Mouse (Mus musculus) heart, adult 2 months (tissue): ENCODE data around the gene Mtg2. TPM values are rescaled to one million over a fixed set of nuclear protein-coding genes. Genes with fewer than 3 reads are reported as not detected.

Experiments used
- DNase-seq, 2 experiments: peaks; one replicate each; pipeline ENCODE4 v3.0.0; 2021
- H3K27ac ChIP-seq: fragments of 200-600 bp; 2 replicates; pipeline ENCODE4 v1.8.1; 2022
- H3K27me3 ChIP-seq: fragments of 200-500 bp; 2 replicates; pipeline ENCODE4 v1.6.1; 2012; ENCODE audit warnings: mild to moderate bottlenecking, low read length, inconsistent platforms, mixed read lengths; ENCODE audit not compliant: control insufficient read depth, insufficient read depth
- H3K36me3 ChIP-seq: fragments of 200-500 bp; 2 replicates; pipeline ENCODE4 v1.6.1; 2012; ENCODE audit warnings: low read length, inconsistent platforms; ENCODE audit not compliant: control insufficient read depth, insufficient read depth
- H3K4me1 ChIP-seq: fragments of 200-500 bp; 2 replicates; pipeline ENCODE4 v1.6.1; 2011; ENCODE audit warnings: low read length; ENCODE audit not compliant: control insufficient read depth, insufficient read depth
- H3K4me3 ChIP-seq: fragments of 200-600 bp; 2 replicates; pipeline ENCODE4 v1.8.1; 2022
- H3K79me2 ChIP-seq: fragments of 200-500 bp; replicated peaks from 2 replicates; pipeline ENCODE4 v1.6.1; 2012; ENCODE audit warnings: mild to moderate bottlenecking, inconsistent platforms, low read length, moderate library complexity, mixed read lengths; ENCODE audit not compliant: control insufficient read depth, insufficient read depth
- H3K9ac ChIP-seq: fragments of 200-500 bp; 2 replicates; pipeline ENCODE4 v1.6.1; 2012; ENCODE audit warnings: low read depth, mild to moderate bottlenecking, control low read depth, inconsistent platforms, low read length, mixed read lengths
- CTCF ChIP-seq: fragments of 200-600 bp; IDR thresholded peaks from 2 replicates; pipeline ENCODE4 v1.8.1; 2022; ENCODE audit warnings: antibody characterized with exemption, mild to moderate bottlenecking, moderate library complexity
- EP300 ChIP-seq: fragments of 200-500 bp; IDR thresholded peaks from 2 replicates; pipeline ENCODE4 v1.6.1; 2011; ENCODE audit warnings: low read depth, low read length, control low read depth; ENCODE audit not compliant: insufficient read depth
- POLR2A ChIP-seq: fragments of 200-500 bp; IDR thresholded peaks from 2 replicates; pipeline ENCODE4 v1.6.1; 2011; ENCODE audit warnings: mild to moderate bottlenecking, low read depth, low read length, control low read depth; ENCODE audit not compliant: insufficient read depth
- WGBS: fragments of 180-500 bp; shearing (Covaris S2); methylation state at CpG from one replicate; pipeline ENCODE4 v1.1.7; 2018; 5-methylcytosine and 5-hydroxymethylcytosine counted together
- intact Hi-C: fragments of 180-260 bp; cut with DNase I; formaldehyde crosslinking; loops from one replicate; pipeline ENCODE4 v1.15.1; 2025
- long read RNA-seq: library from polyadenylated mRNA; stranded (forward); transcript quantifications from one replicate; pipeline ENCODE4 v2.0.0, GENCODE M21; 2021
- polyA plus RNA-seq: library from polyadenylated mRNA; depleted of rRNA; stranded (reverse); fragments of >200 nt; gene quantifications from 2 replicates; pipeline ENCODE4 v1.2.3, GENCODE M21; 2012; rRNA removed
- total RNA-seq, 2 experiments: library from RNA; stranded (reverse); gene quantifications; 2 replicates each; pipeline ENCODE4 v1.2.3; 2021

Mtg2 gene
- total RNA-seq (10 to 100 TPM; 27.1 to 30.8 TPM), polyA plus RNA-seq (23.2 and 32.0 TPM in 2 replicates)
- long read RNA-seq, partial matches to known transcripts = 10 of 59 reads
- long read RNA-seq, other reads (novel, unspliced or antisense) = 47 of 59 reads

DNA sequence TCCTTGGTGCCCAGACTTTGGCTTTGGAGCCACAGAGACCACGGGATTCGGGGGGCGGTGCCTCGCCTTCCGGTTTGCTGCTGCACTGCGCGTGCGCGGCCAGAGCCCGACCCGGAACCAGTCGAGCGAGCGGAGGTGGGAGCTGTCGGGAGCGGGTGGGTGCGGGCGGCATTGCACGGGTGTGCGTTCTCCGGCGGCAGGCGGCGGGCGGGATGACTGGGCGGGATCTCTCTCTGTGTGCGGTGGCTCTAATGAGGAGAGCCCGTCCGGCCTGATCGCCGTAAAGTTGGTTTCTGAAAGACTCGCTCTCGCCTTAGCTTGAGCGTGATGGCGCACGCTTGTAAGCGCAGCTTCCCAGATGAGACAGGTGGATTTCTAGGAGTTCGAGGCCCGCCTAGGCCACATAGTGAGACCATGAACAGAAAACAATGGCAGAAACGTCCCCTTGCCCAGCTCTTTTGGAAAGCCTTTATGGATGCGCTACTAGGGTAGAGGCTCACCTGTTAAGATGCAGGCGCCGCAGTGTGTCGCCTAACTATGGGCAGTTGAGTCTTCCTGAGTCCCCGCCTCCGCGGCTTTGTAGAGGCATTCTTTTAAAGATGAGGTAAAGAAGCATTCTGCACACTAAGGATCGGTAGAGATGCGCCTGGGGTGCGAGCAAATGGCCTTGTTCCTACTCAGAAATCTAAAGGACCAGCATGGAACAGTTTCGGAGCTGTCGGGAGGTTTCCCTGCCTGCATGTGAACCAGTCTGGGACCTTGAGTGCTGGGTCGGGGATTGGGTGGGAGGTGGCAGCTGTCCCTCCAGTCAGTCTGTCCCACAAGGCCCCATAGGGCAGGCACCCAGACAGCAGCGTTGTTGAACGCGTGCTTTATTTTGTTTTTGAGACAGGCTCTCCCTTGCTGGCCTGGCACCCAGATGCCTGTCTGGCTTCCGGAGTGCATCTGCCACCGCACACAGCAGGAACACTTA, at the start of gene Mtg2:
Gene Mtg2 (plus strand): TSS at position 108 of the 973 bp plus-strand sequence.
- WGBS = 5% methylated on average over 58 of the region's 58 CpGs
- peak within 1 kb of the TSS; percentile 85 for H3K9ac ChIP-seq
- intact Hi-C loops = loop anchor here (5.0 kb wide), 1 partner anchor 47 kb away; the partner anchor contains the start of gene Osbpl2

DNA sequence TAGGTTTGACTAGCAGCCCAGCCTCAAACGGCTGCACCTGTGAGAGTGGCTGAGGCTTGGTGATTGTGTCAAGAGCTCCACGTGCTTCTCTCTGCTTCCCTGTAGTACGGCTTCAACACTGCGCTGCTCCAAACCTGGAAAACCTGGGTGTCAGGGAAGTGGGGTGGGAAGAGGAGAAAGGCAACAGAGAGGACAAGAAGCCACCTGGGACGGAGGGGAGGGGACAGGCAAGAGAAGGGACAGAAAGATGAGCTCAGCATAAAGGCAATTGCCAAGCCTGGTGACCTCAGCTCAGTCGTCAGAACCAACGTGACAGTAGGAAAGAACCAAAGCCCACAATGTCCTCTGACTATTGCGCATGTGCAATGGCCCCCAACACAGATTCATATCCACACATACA, 49.5 kb upstream of the Mtg2 start:
- Histone ChIP-seq H3K4me1 (peaks cover 2% of the 10 kb centered on the region), H3K36me3 (no peaks in the 10 kb centered on the region), H3K27me3 (no peaks in the 10 kb centered on the region), H3K9ac (no peak overlapping the region), H3K27ac (no peak overlapping the region), H3K79me2 (no peaks in the 10 kb centered on the region), H3K4me3 (no peak overlapping the region)
- DNase-seq = no peak
- no peak for TF ChIP-seq CTCF
- TF ChIP-seq POLR2A = no peak
- no peak for TF ChIP-seq EP300
- 69% methylated on average over 8 of the region's 8 CpGs for WGBS
- intact Hi-C loops = no loop called here

More for the DNA sequence above, at the start of gene Mtg2:
- TF ChIP-seq CTCF (peak; percentile 29), EP300 (0 out of 2 replicates have a peak, but pooled peaks have one; percentile 5), POLR2A (peak; percentile 89)
- Histone ChIP-seq H3K27ac (peak within 1 kb of the TSS; percentile 81), H3K36me3 (no peaks in the 10 kb centered on the region), H3K27me3 (no peaks in the 10 kb centered on the region), H3K4me3 (peak within 1 kb of the TSS; percentile 74), H3K4me1 (peaks cover 5% of the 10 kb centered on the region), H3K79me2 (no peaks in the 10 kb centered on the region)
- peak; percentile 96 to 97 for DNase-seq

DNA sequence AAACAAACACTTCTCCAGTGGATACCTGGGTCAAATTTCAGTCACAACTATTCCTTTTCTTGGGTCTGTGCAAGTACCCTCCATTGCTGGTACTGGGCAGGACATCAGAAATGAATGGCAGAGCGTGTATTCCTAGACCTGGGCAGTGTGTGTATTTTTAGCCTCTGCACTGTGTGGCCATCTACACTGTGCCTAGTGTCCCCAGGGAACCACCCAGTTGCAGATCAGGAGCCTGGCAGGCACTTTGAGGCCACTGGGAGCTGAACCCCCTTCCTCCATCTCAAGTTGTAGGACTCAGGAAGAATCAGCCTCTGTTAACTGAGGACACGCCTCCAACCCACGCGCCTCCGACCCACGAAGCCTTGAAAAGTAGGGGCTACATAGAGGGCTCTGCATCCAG, 47.6 kb upstream of the Mtg2 start:
- Histone ChIP-seq H3K27me3 (no peaks in the 10 kb centered on the region), H3K4me1 (peaks cover 6% of the 10 kb centered on the region), H3K27ac (no peak overlapping the region), H3K9ac (no peak overlapping the region), H3K79me2 (no peaks in the 10 kb centered on the region), H3K4me3 (no peak overlapping the region), H3K36me3 (no peaks in the 10 kb centered on the region)
- TF ChIP-seq EP300 (no peak), POLR2A (no peak), CTCF (no peak)
- intact Hi-C loops = no loop called here
- no peak for DNase-seq
- WGBS = 43% methylated on average over 6 of the region's 6 CpGs

DNA sequence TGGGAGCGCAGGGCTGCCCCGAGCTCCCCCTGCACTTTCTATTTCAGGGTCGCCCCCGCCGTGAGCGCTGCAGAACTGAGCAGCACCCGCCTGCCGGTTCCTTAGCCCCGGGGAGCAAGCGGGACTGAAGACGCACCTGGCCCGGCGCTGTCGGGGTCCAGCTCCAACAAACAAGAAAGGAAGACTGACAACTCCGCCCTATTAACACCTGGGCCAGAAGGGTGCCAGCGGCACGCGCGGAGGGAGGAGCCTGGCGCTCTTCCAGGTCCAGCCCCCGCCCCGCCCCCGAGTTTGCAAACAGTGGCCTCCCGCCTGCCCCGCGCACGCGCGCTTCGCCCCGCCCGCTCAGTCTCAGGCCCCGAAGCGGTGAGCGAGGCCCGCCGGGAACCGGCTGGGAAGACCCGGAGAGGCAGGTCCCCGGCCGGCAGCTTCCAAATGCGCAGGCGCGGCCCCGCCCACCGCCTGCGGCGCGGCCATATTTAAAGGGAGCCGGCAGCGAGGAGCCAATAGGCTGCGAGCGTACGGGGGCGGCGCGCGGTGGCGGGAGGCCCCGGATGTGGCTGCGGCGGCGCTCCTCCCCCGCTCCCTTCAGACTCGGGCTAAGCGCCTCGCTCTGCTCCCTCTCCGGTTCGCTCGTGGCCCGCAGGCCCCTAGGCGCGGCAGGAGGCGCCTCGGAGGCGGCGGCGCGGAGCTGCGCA, 45.8 kb upstream of the Mtg2 start, which contains the start of gene Lsm14b:
Gene Lsm14b (plus strand): TSS at position 587 of the 698 bp plus-strand sequence.
- H3K79me2 ChIP-seq = no peaks in the 10 kb centered on the region
- peak within 1 kb of the TSS; percentile 96 for H3K9ac ChIP-seq
- no peaks in the 10 kb centered on the region for H3K27me3 ChIP-seq
- peaks cover 6% of the 10 kb centered on the region for H3K4me1 ChIP-seq
- peak within 1 kb of the TSS; percentile 89 for H3K27ac ChIP-seq
- peak; percentile 99 to 100 for DNase-seq
- H3K36me3 ChIP-seq = no peaks in the 10 kb centered on the region
- TF ChIP-seq CTCF (no peak), POLR2A (peak; percentile 62), EP300 (0 out of 2 replicates have a peak, but pooled peaks have one; percentile 18)
- under 1% methylated on average over 73 of the region's 80 CpGs for WGBS
- intact Hi-C loops = loop anchor here (1.0 kb wide), 2 partner anchors 17 to 47 kb away; no protein-coding TSS in a partner anchor
- H3K4me3 ChIP-seq = peak within 1 kb of the TSS; percentile 84

DNA sequence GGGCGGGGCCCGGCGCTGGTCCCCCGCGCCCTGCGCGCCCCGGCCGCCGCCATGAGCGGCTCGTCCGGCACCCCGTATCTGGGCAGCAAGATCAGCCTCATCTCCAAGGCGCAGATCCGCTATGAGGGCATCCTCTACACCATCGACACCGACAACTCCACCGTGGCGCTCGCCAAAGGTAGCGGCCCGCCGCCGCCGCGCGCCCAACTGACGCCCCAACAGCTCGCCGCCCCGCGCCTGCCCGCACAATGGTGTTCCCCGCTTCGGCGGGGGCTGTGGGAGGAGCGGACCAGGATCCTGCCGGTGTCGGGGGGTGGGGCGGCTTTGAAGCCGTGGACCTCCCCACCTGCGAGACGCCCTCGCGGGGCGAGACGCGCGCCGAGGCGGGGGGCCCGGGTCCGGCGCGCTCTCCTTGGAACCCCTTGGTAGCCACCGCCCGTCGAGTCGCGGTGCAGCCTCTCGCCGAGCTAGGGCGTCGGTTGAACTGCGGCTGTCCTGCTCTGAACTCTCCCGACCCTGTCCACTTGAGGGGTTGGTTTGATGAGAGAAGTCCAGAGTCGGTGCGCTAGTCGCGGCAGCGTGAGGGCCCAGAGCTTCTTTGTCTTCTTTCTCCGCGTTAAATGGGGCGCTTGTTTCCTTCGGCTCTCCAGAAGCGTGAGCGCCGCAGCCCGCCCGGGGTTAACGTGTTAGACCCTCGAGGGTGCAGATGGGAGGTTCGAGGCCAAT, 45.1 kb upstream of the Mtg2 start:
- Histone ChIP-seq H3K79me2 (no peaks in the 10 kb centered on the region), H3K27ac (peak overlapping the region; percentile 89), H3K9ac (peak overlapping the region; percentile 96), H3K4me1 (peaks cover 5% of the 10 kb centered on the region), H3K4me3 (peak overlapping the region; percentile 84), H3K27me3 (no peaks in the 10 kb centered on the region), H3K36me3 (no peaks in the 10 kb centered on the region)
- no peak for DNase-seq
- under 1% methylated on average over 83 of the region's 84 CpGs for WGBS
- intact Hi-C loops = loop anchor here (1.0 kb wide), 1 partner anchor 16 kb away; no protein-coding TSS in a partner anchor
- TF ChIP-seq EP300 = no peak
